In the genomic region with DNA sequence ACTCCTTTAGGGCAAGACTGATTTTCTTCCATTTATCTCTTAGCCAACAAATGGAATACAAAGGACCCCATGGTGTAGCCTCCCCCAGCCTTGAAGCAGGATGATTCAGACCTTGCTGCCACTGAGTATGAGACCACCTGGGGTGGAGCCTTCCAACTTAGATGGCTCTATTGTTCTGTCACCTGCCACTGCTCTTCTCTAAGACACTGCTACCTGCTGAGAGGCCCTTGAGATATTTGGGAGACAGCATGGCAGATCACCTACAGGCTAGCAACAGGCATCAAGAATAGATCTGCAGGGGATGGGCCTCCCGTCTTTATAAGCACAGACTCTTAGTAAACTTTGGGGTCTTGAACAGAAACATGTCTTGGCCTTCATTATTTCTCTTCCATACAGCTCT, we compare ENCODE assay signal across 20 mouse cellular contexts.
A peak's percentile ranks its signal among the peaks of the same experiment; 100 is the strongest.
DNase-seq lines count a peak whose midpoint lies in the region; ATAC-seq lines count a peak whose summit lies in the region.
"Had no signal": no experiment of that assay in that cellular context is flagged by ENCODE, and none has a peak within 500 bp of the region (broad histone marks: within the 10 kb centered on the region; RNA-seq: fewer than 3 reads in every experiment).

No protein-coding gene starts in this region.

- no peaks in the 10 kb centered on the region for H3K4me1 ChIP-seq in forebrain, embryonic 16.5 days (replicated peaks; ENCODE audit: control insufficient read depth, insufficient read depth, low read length)
- H3K4me1 ChIP-seq: embryonic facial prominence, embryonic 10.5 days; embryonic facial prominence, embryonic 12.5 days; forebrain, embryonic 13.5 days; forebrain, embryonic 15.5 days had no signal

- H3K4me2 ChIP-seq in forebrain, embryonic 16.5 days (ENCODE audit: low read length) = no peak overlapping the region
- H3K4me2 ChIP-seq: embryonic facial prominence, embryonic 12.5 days; forebrain, embryonic 13.5 days; forebrain, embryonic 15.5 days had no signal

- H3K27ac ChIP-seq in forebrain, embryonic 16.5 days (ENCODE audit: low read length) = no peak overlapping the region
- H3K27ac ChIP-seq: embryonic facial prominence, embryonic 10.5 days; embryonic facial prominence, embryonic 12.5 days; forebrain, embryonic 13.5 days; forebrain, embryonic 15.5 days had no signal

- 38% methylated on average over 1 of the region's 1 CpGs for WGBS in forebrain, embryonic 16.5 days

- H3K27me3 ChIP-seq in forebrain, embryonic 16.5 days (replicated peaks; ENCODE audit: control insufficient read depth, insufficient read depth, low read length) = no peaks in the 10 kb centered on the region
- H3K27me3 ChIP-seq: embryonic facial prominence, embryonic 12.5 days; forebrain, embryonic 13.5 days; forebrain, embryonic 15.5 days; Patski had no signal

- no peak overlapping the region for H3K4me3 ChIP-seq in forebrain, embryonic 16.5 days (replicated peaks; ENCODE audit: low read length)
- H3K4me3 ChIP-seq: embryonic facial prominence, embryonic 10.5 days; embryonic facial prominence, embryonic 12.5 days; forebrain, embryonic 13.5 days; forebrain, embryonic 15.5 days had no signal

- ATAC-seq in forebrain, embryonic 16.5 days = no peak
- ATAC-seq: activated CD4-positive, CD25-positive, alpha-beta regulatory T cell, adult 4 months; forebrain, embryonic 13.5 days; forebrain, embryonic 15.5 days; Patski had no signal

- no peak overlapping the region for H3K9ac ChIP-seq in forebrain, embryonic 16.5 days (replicated peaks; ENCODE audit: low read depth, low read length)
- H3K9ac ChIP-seq: embryonic facial prominence, embryonic 12.5 days; forebrain, embryonic 13.5 days; forebrain, embryonic 15.5 days had no signal

- no peaks in the 10 kb centered on the region for H3K36me3 ChIP-seq in forebrain, embryonic 16.5 days (ENCODE audit: control insufficient read depth, insufficient read depth)
- H3K36me3 ChIP-seq: embryonic facial prominence, embryonic 10.5 days; embryonic facial prominence, embryonic 12.5 days; forebrain, embryonic 15.5 days; G1E had no signal

- DNase-seq in ES-CJ7 (ENCODE audit: low read depth, low spot score) (peak; percentile 44), R1 (ENCODE audit: low read depth, low spot score) (peak; percentile 43)
- DNase-seq in right cerebral cortex, postnatal 14 days = no peak
- DNase-seq in ovary, adult 18-20 months (ENCODE audit: low spot score) = no peak
- DNase-seq: adrenal gland, adult 8-10 months; adrenal gland, postnatal 14 days; adrenal gland, postnatal 36 days; cerebellum, adult 11-12 months; cerebellum, adult 2 months; cerebellum, adult 9-10 months; cerebellum, postnatal 10 days; cerebellum, postnatal 25 days had no signal

- no peaks in the 10 kb centered on the region for H3K9me3 ChIP-seq in forebrain, embryonic 16.5 days (ENCODE audit: control insufficient read depth, low read length)
- H3K9me3 ChIP-seq: embryonic facial prominence, embryonic 10.5 days; embryonic facial prominence, embryonic 12.5 days; forebrain, embryonic 13.5 days; forebrain, embryonic 15.5 days; G1E had no signal

Comparison
In these comparisons a context has a peak if more than half of its experiments do, and no peak if none do; other contexts are left out.
1. DNase-seq: peak in ES-CJ7 (single experiment) and R1 (single experiment); none in right cerebral cortex, postnatal 14 days (single experiment) and ovary, adult 18-20 months (single experiment).